Mouse (Mus musculus) cerebellum, adult 18-20 months (tissue): ENCODE data around the gene Klhl4.

Source experiments
- DNase-seq, 2 experiments: peaks; one replicate each; pipeline ENCODE4 v3.0.0; 2021

The Klhl4 gene

GRCm38 (mm10) chrX:114473782-114474731 is at the start of gene Klhl4:
Gene Klhl4, plus strand, starts transcription at chrX:114474333.
- no peak for DNase-seq

- DNase-seq, result no peak
These were observed 10.0 kb downstream of the Klhl4 start for GRCm38 (mm10) chrX:114484153-114484552.

- DNase-seq, result no peak
These were observed 12.6 kb downstream of the Klhl4 start for GRCm38 (mm10) chrX:114486691-114487090.

- DNase-seq, result peak in 1 of 2 experiments; percentile 4
These were observed 84.0 kb downstream of the Klhl4 start for GRCm38 (mm10) chrX:114558141-114558540.

GRCm38 (mm10) chrX:114582311-114582710 is 108.2 kb downstream of the Klhl4 start:
- no peak for DNase-seq
